Mouse (Mus musculus) E14TG2a.4 (cell line): ENCODE results near the gene Irgm2.

Source experiments
- CTCF ChIP-seq: conservative IDR thresholded peaks from 2 replicates; pipeline ENCODE4 v1.5.1; 2014; ENCODE audit warnings: low read length
- NANOG ChIP-seq: IDR thresholded peaks from 2 replicates; pipeline ENCODE4 v1.6.1; 2014; ENCODE audit warnings: borderline replicate concordance, low read length, mixed read lengths

DNA sequence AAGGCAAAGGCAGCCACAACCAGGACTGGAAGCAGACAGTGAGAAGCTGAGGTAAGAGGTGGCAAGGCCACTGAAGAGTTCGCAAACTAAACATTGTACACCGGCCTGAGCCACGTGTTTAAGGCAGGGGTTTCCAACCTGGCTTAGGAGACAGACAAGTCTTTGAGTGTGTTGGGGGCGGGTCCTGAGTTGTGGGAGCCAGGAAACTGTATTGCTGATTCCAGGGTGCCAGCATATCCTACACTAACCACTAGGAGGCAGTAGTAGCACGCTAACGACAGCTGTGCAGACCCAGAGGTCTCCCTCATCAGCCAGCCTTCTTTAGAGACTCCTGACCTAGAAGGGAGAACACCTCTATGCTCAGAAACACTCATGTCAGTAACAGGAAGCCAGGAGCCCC, 35.7 kb downstream of the Irgm2 start:
- peak; percentile 86 for TF ChIP-seq CTCF
- no peak for TF ChIP-seq NANOG
